Mouse (Mus musculus) liver, embryonic 16.5 days (tissue): ENCODE measurements around the gene Trdn. TPM values are rescaled to one million over a fixed set of nuclear protein-coding genes. Genes with fewer than 3 reads are reported as not detected.

Experiments
- ATAC-seq: fragments of 200-750 bp; cut with Nextera tagmentation; 2 replicates; pipeline ENCODE4 v1.8.0; 2017; ENCODE audit warnings: low read depth, mild to moderate bottlenecking, moderate number of reproducible peaks, moderate library complexity
- H3K27ac ChIP-seq: fragments of 300-500 bp; sonication (generic); 2 replicates; pipeline ENCODE4 v1.5.1; 2014; ENCODE audit warnings: mild to moderate bottlenecking, low read length
- H3K27me3 ChIP-seq: fragments of 300-500 bp; sonication (generic); 2 replicates; pipeline ENCODE4 v1.6.1; 2014; ENCODE audit warnings: low read depth, low read length, mixed read lengths; ENCODE audit not compliant: control insufficient read depth, insufficient read depth
- H3K36me3 ChIP-seq: fragments of 300-500 bp; sonication (generic); 2 replicates; pipeline ENCODE4 v1.6.1; 2014; ENCODE audit warnings: mild to moderate bottlenecking; ENCODE audit not compliant: control insufficient read depth, insufficient read depth
- H3K4me1 ChIP-seq: fragments of 300-500 bp; sonication (generic); 2 replicates; pipeline ENCODE4 v1.6.1; 2014; ENCODE audit warnings: low read depth, low read length, mixed read lengths; ENCODE audit not compliant: control insufficient read depth
- H3K4me2 ChIP-seq: fragments of 300-500 bp; sonication (generic); 2 replicates; pipeline ENCODE4 v1.6.1; 2014; ENCODE audit warnings: low read depth, low read length, mixed read lengths
- H3K4me3 ChIP-seq: fragments of 300-500 bp; sonication (generic); 2 replicates; pipeline ENCODE4 v1.5.1; 2014; ENCODE audit warnings: low read depth, mild to moderate bottlenecking, low read length
- H3K9ac ChIP-seq: fragments of 300-500 bp; sonication (generic); 2 replicates; pipeline ENCODE4 v1.6.1; 2014; ENCODE audit warnings: low read depth, low read length
- H3K9me3 ChIP-seq: fragments of 300-500 bp; sonication (generic); replicated peaks from 2 replicates; pipeline ENCODE4 v1.6.1; 2016; ENCODE audit warnings: low read length; ENCODE audit not compliant: control insufficient read depth
- WGBS: fragments of 180-500 bp; shearing (Covaris S2); extraction: QIAGEN DNeasy Blood & Tissue Kit; methylation state at CpG from one replicate; pipeline ENCODE4 v1.1.7; 2014; ENCODE audit not compliant: insufficient replicate concordance; 5-methylcytosine and 5-hydroxymethylcytosine counted together
- polyA plus RNA-seq: library from polyadenylated mRNA; unstranded; fragments of >200 nt; fragmentation: Nextera tagmentation; extraction: Ambion mirVana; gene quantifications from 2 replicates; pipeline ENCODE4 v1.2.1, GENCODE M21; 2015

Gene Trdn
- 0.58 and 1.6 TPM in 2 replicates for polyA plus RNA-seq

DNA sequence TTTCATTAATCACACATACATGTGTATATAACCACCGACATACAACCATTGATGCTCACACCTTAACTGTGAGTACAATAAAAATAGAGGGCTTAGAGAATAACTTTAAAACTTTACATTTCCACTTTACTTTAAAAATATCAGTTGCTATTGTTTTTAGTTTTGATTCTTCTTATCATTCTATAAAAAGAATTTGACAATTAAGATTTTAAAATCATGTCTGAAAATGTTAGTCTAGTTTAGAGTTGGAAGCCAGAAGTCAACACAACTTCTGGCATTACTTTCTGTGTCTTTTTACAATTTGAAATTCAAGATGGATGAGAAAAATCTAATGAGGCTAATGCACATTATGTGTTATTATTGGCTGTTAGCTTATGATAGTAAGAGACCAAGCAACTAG is at the start of gene Trdn:
Trdn (plus strand) TSS at position 301 of the 400 bp plus-strand sequence.
- Histone ChIP-seq H3K4me3 (no peak within 1 kb of the TSS), H3K27me3 (no peaks in the 10 kb centered on the region), H3K4me2 (no peak within 1 kb of the TSS), H3K9me3 (no peaks in the 10 kb centered on the region), H3K4me1 (no peaks in the 10 kb centered on the region), H3K27ac (no peak within 1 kb of the TSS), H3K9ac (no peak within 1 kb of the TSS), H3K36me3 (no peaks in the 10 kb centered on the region)
- no peak for ATAC-seq
- 51% methylated on average over 1 of the region's 1 CpGs for WGBS

DNA sequence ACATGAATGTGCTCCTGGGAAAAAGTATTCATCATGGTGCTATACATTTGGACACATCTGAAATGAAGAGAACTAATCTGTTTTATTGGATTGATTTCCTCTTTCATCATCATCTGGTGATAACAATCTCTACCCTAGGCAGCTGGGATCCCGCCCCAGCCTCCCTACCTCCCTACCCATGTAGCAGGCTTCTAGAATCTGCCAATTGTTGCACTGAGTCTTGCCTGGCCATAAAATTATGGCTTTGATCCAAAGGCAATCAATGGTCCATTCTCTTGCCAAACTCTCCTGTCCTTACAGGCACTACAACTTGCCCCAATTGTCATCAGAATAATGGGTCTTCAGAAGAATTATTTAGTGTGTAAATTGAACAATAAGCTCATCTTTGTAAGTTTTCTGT is 19.6 kb upstream of the Trdn start:
- no peak for ATAC-seq
- Histone ChIP-seq H3K4me2 (no peak overlapping the region), H3K9ac (no peak overlapping the region), H3K36me3 (no peaks in the 10 kb centered on the region), H3K4me1 (no peaks in the 10 kb centered on the region), H3K27ac (no peak overlapping the region), H3K9me3 (no peaks in the 10 kb centered on the region), H3K4me3 (no peak overlapping the region), H3K27me3 (no peaks in the 10 kb centered on the region)
- 45% methylated on average over 1 of the region's 1 CpGs for WGBS

DNA sequence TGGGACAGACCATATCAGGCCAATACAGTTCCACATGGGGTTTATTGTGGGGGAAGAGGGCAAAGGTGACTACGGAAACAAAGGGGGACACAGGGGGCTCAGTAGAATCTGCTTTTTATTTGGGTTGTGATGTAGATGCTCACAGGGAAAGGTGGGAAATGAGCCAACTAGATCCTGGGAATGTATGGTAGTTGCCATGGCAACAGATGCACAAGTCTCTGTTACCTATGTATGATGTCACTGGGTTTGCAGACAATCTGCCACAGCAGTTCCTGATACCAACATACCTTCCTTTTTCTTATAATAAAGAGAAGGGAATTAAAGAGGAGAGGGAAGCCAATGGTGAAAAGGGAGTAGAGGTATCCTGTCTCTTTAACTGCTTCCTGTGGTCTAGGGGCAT is 14.8 kb upstream of the Trdn start:
- H3K4me2 ChIP-seq, result no peak overlapping the region
- no peak overlapping the region for H3K9ac ChIP-seq
- H3K9me3 ChIP-seq, result no peaks in the 10 kb centered on the region
- no peak overlapping the region for H3K4me3 ChIP-seq
- H3K36me3 ChIP-seq, result no peaks in the 10 kb centered on the region
- H3K4me1 ChIP-seq, result no peaks in the 10 kb centered on the region
- ATAC-seq, result no peak
- no peaks in the 10 kb centered on the region for H3K27me3 ChIP-seq
- no peak overlapping the region for H3K27ac ChIP-seq
- 71% methylated on average over 1 of the region's 1 CpGs for WGBS

DNA sequence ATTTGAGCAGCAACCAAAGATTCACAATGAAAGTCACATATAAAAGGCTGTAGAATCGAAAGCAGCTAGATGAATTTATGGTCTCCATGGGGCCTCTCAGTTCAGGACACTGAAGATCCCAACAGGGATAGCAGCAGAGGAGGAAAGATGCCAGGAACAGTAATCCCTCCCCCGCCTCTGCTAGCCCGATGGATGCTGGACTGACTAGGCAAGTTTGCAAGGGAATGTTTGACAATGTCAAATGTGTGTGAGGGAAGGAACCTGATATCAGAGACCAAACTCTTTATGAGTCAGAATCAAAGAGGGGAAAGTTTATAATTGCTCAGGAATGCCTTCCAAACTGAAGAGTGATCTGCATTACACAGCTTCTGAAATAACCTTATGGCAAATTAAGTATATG is 7.2 kb upstream of the Trdn start:
- 64% methylated on average over 3 of the region's 3 CpGs for WGBS
- Histone ChIP-seq H3K4me1 (no peaks in the 10 kb centered on the region), H3K4me2 (no peak overlapping the region)

DNA sequence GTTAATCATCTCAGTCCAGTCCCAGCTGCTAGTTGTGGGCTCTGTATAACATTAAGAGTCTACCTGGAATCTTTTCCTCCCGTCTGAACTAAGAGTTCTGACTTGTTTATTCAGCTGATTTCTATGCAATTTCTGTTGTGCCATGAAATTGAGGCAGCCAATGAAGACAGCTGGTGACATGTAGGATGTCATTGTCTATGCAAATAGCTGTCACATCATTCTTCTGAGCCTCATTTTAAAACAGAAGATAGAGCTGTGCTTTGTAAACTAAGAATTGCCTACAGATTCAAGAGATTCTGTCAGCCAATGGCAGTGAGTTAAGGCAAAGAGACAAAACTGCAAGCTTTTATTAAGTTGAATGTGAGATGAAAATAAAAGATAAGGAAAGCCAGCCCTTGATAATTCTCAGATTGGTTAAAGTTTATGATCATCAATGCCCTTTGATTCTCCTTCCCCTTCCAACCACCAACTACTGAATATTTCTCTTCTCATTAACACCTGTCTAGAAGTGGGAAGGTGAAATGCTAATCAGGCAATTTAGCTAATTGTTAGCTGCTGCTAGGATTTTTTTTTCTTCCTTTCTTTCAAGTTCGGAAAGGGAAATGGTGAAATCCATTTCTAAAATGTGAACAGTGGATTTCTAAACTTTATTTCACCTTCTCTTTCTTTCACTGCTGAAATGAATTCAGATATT is 1.9 kb downstream of the Trdn start:
- Histone ChIP-seq H3K4me3 (no peak overlapping the region), H3K27me3 (no peaks in the 10 kb centered on the region), H3K9ac (no peak overlapping the region), H3K9me3 (no peaks in the 10 kb centered on the region), H3K27ac (no peak overlapping the region), H3K4me2 (no peak overlapping the region), H3K36me3 (no peaks in the 10 kb centered on the region), H3K4me1 (no peaks in the 10 kb centered on the region)
- ATAC-seq, result no peak
- 41% methylated on average over 2 of the region's 2 CpGs for WGBS

More for the DNA sequence above, 7.2 kb upstream of the Trdn start:
- no peak for ATAC-seq
- no peak overlapping the region for H3K9ac ChIP-seq
- no peaks in the 10 kb centered on the region for H3K9me3 ChIP-seq
- no peaks in the 10 kb centered on the region for H3K36me3 ChIP-seq
- no peak overlapping the region for H3K4me3 ChIP-seq
- H3K27ac ChIP-seq, result no peak overlapping the region
- no peaks in the 10 kb centered on the region for H3K27me3 ChIP-seq

DNA sequence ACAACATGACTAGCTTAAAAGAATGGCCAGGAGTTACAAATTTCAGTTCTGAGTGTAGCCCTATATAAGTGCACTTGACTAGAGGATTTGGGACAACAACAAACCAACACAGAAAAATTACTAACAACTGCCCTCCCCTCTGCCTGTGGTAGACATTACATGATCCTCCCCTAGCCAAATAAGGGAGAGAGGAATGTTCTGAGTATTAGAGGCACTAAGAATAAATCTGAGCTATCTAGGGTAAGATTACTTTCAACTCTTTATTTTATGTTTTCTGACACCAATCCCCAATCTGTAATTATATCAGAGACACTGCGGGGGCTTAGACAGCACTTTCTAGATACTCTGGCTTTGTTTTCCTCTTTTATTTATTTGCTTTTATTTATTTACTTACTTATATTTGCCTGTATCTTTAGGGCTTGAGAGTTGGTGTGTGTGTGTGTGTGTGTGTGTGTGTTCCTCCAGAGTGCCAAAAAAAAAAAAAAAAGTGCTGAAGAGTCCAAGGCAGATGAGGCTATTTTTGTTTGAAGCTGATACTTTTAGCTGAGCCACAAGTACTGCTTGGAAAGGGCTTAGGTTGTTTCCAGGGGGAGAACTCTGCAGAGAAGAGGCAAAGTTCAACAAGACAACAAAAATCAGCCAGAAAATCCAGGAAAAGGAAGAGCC is 2.7 kb downstream of the Trdn start:
- no peaks in the 10 kb centered on the region for H3K36me3 ChIP-seq
- H3K9ac ChIP-seq, result no peak overlapping the region
- ATAC-seq, result no peak
- no peak overlapping the region for H3K4me3 ChIP-seq
- no peak overlapping the region for H3K4me2 ChIP-seq
- 59% methylated on average over 1 of the region's 1 CpGs for WGBS
- H3K27me3 ChIP-seq, result no peaks in the 10 kb centered on the region
- no peaks in the 10 kb centered on the region for H3K9me3 ChIP-seq
- H3K4me1 ChIP-seq, result no peaks in the 10 kb centered on the region
- H3K27ac ChIP-seq, result no peak overlapping the region

DNA sequence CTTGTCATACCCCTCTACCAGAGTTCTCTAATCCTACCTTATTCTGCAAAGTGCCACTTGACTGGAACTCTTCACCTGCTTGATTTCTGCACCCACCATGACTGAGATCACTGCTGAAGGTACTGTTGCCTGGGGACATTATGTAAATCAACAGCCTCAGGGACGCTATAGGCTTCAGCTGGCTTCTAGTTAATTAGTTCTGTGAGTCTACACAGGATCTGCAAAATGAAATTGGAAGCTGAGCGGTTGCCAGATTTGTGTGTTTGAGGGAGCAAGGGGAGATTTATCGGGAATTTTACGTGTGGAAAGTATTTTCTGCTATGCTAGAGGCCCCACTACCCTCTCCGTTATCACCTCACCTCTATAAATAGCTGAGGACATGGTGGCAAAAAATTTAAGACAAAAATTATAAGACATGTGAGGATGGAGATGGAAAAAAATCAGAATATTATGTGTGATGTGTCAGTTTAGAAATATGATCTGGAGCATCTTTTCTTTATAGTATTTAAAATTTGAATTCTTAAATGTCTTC is 3.3 kb downstream of the Trdn start:
- 53% methylated on average over 5 of the region's 5 CpGs for WGBS

DNA sequence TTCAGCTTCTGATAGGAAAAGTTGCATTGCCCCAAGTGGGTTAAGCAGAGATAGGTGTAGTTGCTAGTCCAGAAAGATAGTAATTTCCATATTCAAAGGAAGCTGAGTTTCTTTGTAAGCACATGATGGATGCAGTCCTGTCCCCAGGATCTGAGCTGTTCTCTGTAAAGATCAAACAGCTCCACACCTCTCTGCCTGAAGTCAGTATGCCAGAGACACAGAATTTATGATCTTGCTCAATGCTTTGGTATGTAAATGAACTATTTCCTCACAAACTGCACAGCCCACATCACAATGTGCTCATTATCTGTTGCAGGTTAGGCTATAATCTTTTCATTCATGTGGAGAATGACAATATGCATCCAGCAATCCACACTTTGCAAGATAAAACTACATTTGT is 8.0 kb downstream of the Trdn start:
- Histone ChIP-seq H3K9me3 (no peaks in the 10 kb centered on the region), H3K9ac (no peak overlapping the region), H3K4me2 (no peak overlapping the region), H3K36me3 (no peaks in the 10 kb centered on the region), H3K27me3 (no peaks in the 10 kb centered on the region), H3K27ac (no peak overlapping the region), H3K4me1 (no peaks in the 10 kb centered on the region), H3K4me3 (no peak overlapping the region)
- ATAC-seq, result no peak

More for the DNA sequence above, 3.3 kb downstream of the Trdn start:
- ATAC-seq, result no peak
- H3K27me3 ChIP-seq, result no peaks in the 10 kb centered on the region
- H3K9me3 ChIP-seq, result no peaks in the 10 kb centered on the region
- no peak overlapping the region for H3K4me2 ChIP-seq
- no peaks in the 10 kb centered on the region for H3K36me3 ChIP-seq
- H3K9ac ChIP-seq, result no peak overlapping the region
- H3K27ac ChIP-seq, result no peak overlapping the region
- H3K4me3 ChIP-seq, result no peak overlapping the region
- H3K4me1 ChIP-seq, result no peaks in the 10 kb centered on the region

DNA sequence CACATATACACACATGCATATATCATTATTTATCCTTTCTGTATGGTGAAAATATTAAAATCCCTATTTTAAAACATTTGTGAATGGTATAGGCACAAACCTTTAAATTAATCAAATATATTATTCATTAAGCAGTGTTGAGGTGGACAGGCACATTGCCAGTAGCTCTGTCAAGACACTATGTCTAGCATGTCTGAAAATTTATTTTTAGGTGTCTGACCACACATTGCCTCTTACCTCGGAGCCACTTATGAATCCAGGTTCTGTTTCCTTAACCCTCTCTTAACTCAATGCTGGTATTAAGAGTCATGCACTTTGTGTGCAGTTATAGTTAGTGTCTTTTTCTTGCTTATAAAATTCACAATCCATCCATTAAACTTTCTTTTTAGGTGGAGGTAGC is 12.0 kb downstream of the Trdn start:
- H3K4me1 ChIP-seq, result no peaks in the 10 kb centered on the region
- no peaks in the 10 kb centered on the region for H3K9me3 ChIP-seq
- WGBS, result 31% methylated on average over 1 of the region's 1 CpGs
- H3K9ac ChIP-seq, result no peak overlapping the region
- H3K36me3 ChIP-seq, result no peaks in the 10 kb centered on the region
- H3K4me3 ChIP-seq, result no peak overlapping the region
- H3K27ac ChIP-seq, result no peak overlapping the region
- no peak overlapping the region for H3K4me2 ChIP-seq
- no peak for ATAC-seq
- no peaks in the 10 kb centered on the region for H3K27me3 ChIP-seq
